Mouse (Mus musculus) WW6 (cell line): ENCODE data around the gene Sfmbt2.

ENCODE experiments used
- DNase-seq: peaks from one replicate; pipeline ENCODE4 v3.0.0-alpha.2; 2013; ENCODE audit warnings: low read depth, low spot score

The Sfmbt2 gene

GRCm38 (mm10) chr2:10372321-10372723 is 2.0 kb downstream of the Sfmbt2 start:
- DNase-seq = no peak

GRCm38 (mm10) chr2:10372776-10373507 is 2.6 kb downstream of the Sfmbt2 start:
- no peak for DNase-seq

DNA sequence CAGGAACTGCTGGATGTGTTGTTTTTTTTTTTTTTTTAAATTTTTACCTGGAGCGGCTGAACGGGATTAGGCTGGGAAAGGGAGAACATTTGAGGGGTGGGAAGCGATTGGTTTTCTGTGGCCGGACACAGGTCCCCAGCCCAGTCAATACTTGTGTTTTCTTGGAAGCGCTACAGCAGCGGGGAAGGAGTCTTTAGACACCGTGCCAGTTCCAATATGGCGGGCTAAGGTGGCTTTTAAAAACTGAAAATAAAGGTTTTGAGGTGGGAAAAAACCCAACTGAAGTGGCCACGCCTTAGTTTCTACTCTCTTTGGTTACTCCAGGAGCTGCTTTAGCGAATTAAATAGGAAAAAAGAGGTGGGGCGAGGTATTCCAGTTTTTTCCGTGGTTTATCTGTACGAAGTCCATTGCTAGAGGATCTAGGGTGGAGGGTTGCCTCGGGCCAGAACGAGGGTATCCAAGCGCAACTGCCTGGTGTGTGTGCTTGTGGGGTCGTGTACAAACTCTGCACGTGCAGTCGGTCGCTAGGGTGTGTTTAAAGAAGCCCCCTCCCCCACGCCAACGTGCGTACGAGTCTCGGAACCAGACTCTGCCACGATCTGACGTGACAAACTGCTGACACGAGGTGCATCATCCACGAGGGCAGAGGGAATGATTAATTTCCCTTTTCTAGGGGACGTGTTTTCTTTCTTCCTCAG is 3.3 kb downstream of the Sfmbt2 start:
- no peak for DNase-seq

- DNase-seq = no peak
These were observed 4.1 kb downstream of the Sfmbt2 start for GRCm38 (mm10) chr2:10374207-10375023.

GRCm38 (mm10) chr2:10375024-10375372 is 4.7 kb downstream of the Sfmbt2 start:
- DNase-seq = no peak

- no peak for DNase-seq
These were observed 19.7 kb downstream of the Sfmbt2 start for GRCm38 (mm10) chr2:10389988-10390387.

- DNase-seq = no peak
These were observed 20.5 kb downstream of the Sfmbt2 start for GRCm38 (mm10) chr2:10390791-10391190.

DNA sequence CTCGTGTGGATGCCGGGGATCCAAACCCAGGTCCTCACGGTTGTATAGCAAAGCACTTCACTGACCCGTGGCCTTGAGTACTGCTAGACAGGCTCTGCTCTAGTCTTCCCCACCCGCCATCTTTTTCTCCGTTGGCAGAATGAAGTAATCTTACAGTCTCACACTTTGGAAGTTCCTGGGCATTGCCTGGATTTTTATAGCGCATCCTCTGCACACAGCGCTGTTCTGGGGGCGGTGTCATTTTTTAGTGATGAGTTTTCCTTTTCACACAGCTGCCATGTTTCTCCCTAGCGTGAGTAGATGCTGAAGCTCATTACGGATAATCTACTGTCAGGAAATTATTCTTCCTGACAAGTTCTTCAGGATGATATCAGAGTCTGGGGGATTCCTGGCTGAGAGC is 24.8 kb downstream of the Sfmbt2 start:
- DNase-seq = no peak

- DNase-seq = no peak
These were observed 27.5 kb downstream of the Sfmbt2 start for GRCm38 (mm10) chr2:10397790-10398189.

DNA sequence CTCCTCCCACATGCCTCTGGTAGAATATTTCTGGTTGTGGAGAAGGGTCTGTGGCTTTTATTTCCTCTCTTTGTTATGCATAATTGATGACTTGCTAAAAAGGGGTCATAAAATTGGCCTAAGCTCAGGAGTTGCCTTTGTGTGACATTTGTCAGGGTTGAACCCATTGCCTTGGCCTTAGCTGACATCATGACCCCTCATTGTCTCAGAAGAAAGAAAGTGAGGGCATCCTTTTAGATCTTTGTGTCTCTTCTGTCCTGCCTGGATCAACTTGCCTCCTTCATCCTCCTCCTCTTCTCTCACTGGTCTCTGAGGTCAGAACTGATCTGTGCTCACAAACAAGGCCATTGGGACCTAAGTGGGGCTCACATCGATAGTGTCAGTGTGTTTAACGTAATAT is 35.8 kb downstream of the Sfmbt2 start:
- no peak for DNase-seq

DNA sequence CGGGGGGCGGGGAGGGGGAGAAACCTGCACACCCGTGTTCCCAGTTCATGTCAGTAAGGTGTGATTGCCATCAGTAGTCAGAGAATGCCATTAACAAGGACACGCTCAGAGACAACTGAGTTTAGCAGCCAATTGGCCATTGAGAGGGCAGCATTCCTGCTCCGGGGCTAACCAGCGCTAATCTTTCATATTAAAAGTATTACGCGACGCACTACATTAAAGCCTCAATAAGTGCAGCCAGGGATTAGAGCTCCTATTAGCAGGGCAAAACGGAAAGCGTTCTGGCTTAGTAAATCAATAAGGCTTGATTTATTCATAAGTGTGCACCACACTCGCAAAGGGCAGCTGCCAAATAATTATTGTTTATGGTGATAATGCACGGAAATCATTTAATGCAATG is 39.1 kb downstream of the Sfmbt2 start:
- no peak for DNase-seq

DNA sequence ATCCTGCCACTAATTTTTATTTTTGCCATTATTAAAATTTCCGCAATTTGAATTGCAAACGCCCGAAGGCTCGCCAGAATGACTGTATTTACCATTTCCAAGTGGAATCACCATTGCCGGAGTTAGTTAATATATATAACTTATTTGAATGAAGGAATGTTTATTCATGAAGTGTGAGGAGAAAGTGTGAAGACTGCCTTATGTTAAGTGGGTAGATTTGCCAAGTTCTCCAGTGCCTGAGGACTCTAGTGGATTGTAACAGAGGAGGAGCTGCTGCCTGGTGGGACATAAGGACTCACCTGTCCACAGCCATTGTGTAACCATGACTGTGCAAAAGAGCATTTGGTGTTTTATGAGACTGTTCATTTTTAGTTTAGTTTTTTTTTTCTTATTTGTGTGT is 39.8 kb downstream of the Sfmbt2 start:
- no peak for DNase-seq

- DNase-seq = peak; percentile 46
These were observed 50.7 kb downstream of the Sfmbt2 start for GRCm38 (mm10) chr2:10420944-10421420.

GRCm38 (mm10) chr2:10437290-10437689 is 67.0 kb downstream of the Sfmbt2 start:
- no peak for DNase-seq

DNA sequence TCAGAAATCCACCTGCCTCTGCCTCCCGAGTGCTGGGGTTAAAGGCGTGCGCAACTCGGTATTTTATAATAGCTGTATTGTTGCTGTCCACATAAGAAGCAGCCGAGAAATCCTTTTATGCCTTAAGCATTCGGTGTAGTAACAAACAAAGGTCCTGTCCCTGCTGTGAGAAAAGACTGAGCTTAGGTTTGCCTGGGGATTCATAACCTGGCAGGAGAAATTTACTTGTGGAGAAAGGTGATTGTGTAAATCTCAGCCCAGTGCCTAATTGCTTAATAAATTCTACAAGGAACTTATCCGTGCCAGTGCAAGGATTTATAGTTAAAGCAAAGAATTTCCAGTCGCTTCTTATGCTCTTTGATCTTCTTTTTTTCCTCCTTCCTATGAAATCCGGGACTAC is 71.5 kb downstream of the Sfmbt2 start:
- no peak for DNase-seq

GRCm38 (mm10) chr2:10453577-10453976 is 83.3 kb downstream of the Sfmbt2 start:
- DNase-seq = no peak

DNA sequence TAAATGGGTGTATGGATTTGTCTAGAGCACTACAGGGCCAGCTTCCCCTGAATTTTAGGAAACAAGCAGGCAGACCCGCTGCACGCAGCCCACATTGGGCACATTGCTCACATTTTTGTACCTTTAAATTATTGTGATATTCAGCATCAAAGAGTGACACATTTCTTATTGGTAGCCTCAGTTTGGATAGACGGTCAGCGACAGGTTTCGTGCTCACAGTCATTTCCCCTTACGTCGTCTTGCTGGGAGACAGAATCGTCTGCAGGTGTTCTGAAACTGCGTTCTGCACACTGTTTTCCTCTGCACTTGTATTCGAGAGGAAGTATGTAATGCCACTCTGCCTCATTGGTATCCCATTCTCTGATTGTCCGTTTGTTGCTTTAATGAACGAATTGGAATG is 88.0 kb downstream of the Sfmbt2 start:
- no peak for DNase-seq

DNA sequence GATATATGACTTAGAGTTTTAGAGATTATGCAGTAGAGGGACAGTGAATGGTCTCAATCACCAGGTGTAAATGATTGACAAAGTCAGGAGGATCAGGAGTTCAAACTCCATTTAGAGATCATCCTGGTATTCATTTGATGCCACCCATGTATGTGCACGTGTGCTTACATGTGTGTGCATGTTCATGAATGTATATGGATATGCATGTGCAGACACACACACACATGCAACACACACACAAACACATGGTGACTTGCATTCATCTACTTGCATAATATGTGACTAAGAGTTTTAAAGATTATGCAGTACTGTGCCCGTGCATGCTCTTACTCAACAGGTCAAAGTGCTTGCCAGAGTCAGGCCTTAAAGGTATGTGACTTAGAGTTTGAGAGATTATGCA is 146.2 kb downstream of the Sfmbt2 start:
- DNase-seq = no peak

DNA sequence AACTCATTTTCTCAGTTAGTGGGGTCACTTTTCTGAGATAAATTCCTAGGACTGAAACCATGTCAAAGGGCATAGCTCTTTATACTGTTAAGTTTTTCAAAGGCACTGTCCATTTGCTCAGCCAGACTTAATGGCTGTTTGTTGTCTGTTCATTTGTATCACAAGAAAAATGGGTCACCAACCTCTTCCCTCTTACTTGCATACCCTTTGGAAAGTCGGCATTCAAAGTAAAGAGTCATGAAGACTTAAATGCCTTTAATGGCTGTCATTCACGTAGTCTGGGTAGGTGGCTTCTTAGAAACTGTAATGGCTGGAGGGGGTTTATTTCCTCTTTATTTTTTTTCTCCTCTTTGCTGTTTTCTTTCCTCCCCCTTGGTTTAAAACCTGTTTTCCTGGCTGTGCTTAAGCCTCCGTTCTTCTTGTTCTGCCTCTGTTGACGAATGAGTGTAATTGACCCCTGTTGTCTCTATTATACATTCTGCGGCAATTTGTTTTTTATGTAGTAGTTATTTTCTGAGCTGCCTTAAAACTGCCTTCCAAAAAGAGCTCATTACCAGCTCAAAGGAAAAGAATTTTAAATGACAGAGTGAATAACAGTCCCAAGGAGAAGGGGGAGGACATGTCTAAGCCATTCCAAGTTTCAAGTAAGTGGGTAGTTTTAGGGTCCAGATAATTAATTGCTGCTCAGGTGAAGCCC is 151.6 kb downstream of the Sfmbt2 start:
- no peak for DNase-seq

DNA sequence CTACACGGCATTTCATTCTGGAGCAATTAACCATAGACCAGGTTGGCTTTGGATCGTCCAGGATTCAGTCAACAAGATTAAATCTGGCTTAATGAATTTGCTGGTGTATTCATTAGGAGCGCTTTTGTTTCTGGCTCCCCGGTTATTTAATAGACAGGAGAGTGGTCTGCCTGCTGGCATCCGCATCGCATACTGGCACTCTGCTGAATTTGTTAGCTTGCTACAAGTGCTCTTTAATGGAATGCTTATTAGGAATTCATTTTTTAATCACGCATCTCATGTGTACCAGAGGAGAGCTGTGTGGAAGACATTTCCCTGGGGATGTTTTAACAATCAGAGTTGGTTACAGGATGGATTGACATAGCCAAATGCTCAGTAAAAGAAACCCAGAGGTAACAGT is 155.3 kb downstream of the Sfmbt2 start:
- no peak for DNase-seq

DNA sequence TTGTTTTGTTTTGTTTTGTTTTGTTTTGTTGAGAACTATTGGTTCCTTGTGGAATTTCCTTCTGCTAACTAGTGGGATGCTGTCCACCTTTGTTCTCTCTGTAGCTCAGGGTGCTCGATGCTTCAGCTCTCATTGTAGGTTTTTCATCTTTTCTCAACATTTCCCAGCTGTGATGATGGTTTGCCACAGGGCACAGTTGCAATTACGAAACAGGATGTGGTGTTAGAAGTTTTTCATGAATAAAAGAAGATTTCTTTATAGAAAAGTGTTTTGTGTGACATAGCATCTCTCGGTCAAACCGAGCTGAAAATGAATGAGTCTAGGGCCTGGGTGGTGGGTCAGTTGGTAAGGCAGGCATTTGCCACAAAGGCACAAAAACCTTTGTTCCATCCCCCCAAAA is 171.5 kb downstream of the Sfmbt2 start:
- DNase-seq = no peak

DNA sequence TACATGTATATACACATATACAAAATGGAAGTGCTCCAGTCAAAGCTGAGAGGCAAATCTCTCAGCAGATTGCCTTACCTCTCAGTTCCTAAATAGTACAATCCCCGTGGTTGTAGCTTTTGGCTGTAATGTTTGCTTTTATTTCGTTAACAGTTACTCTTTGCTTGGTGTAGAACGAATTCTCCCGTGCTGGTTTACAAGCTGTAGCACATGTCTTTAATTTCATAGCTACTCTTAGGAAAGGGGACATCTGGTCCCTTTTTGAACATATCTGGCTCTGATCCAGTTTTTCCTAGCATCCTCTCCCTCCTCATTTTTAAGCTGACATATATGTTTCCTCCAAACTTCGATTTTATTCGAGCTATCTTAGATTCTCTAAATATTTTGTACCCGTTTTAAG is 172.1 kb downstream of the Sfmbt2 start:
- DNase-seq = no peak
